Mouse (Mus musculus) hindbrain, embryonic 13.5 days (tissue): ENCODE measurements around the gene a. TPM values are rescaled to one million over a fixed set of nuclear protein-coding genes. Genes with fewer than 3 reads are reported as not detected.

ENCODE experiments used
- ATAC-seq: fragments of 200-750 bp; cut with Nextera tagmentation; 2 replicates; pipeline ENCODE4 v1.8.0; 2017; ENCODE audit warnings: moderate TSS enrichment; ENCODE audit not compliant: low FRiP score
- H3K27ac ChIP-seq: fragments of 300-500 bp; sonication (generic); 2 replicates; pipeline ENCODE4 v1.5.1; 2015; ENCODE audit warnings: inconsistent platforms, mild to moderate bottlenecking, moderate library complexity
- H3K27me3 ChIP-seq: fragments of 300-500 bp; sonication (generic); 2 replicates; pipeline ENCODE4 v1.6.1; 2015; ENCODE audit warnings: mild to moderate bottlenecking, inconsistent platforms
- H3K36me3 ChIP-seq: fragments of 300-500 bp; sonication (generic); 2 replicates; pipeline ENCODE4 v1.6.1; 2015; ENCODE audit warnings: mild to moderate bottlenecking, inconsistent platforms
- H3K4me1 ChIP-seq: fragments of 300-500 bp; sonication (generic); replicated peaks from 2 replicates; pipeline ENCODE4 v1.6.1; 2015; ENCODE audit warnings: inconsistent platforms
- H3K4me2 ChIP-seq: fragments of 300-500 bp; sonication (generic); 2 replicates; pipeline ENCODE4 v1.6.1; 2015; ENCODE audit warnings: inconsistent platforms, mild to moderate bottlenecking, moderate library complexity
- H3K4me3 ChIP-seq: fragments of 300-500 bp; sonication (generic); 2 replicates; pipeline ENCODE4 v1.5.1; 2015; ENCODE audit warnings: mild to moderate bottlenecking, inconsistent platforms
- H3K9ac ChIP-seq: fragments of 300-500 bp; sonication (generic); 2 replicates; pipeline ENCODE4 v1.6.1; 2015; ENCODE audit warnings: mild to moderate bottlenecking, inconsistent platforms
- H3K9me3 ChIP-seq: fragments of 300-500 bp; sonication (generic); 2 replicates; pipeline ENCODE4 v1.6.1; 2016; ENCODE audit warnings: inconsistent platforms
- WGBS: fragments of 180-500 bp; shearing (Covaris S2); methylation state at CpG from one replicate; pipeline ENCODE4 v1.1.7; 2015; 5-methylcytosine and 5-hydroxymethylcytosine counted together
- polyA plus RNA-seq: library from polyadenylated mRNA; unstranded; fragments of >200 nt; fragmentation: Nextera tagmentation; extraction: Ambion mirVana; gene quantifications from 2 replicates; pipeline ENCODE4 v1.2.1, GENCODE M21; 2015

a gene
- polyA plus RNA-seq, 1 experiment from 2014 or later, result 1.4 TPM

DNA sequence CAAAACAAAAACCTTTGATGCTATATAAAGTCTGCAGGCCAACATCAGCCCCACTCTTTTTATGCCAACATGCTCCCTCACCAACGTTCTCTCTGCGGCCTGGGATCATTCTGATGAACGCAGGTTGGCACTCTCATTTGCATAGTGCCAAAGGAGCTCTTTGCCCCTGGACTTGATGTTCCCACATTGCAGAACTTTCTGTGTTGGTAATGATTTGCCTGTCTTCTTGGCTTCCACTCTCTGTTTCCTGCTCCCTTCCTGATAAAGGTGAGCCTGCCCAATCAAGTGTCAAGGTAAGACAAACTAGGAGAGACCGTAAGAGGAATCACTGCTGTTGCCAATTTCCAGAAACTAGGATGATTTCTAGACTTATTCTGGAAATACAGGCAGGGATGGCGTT, 293.3 kb downstream of the a start:
- H3K36me3 ChIP-seq, result no peaks in the 10 kb centered on the region
- H3K9ac ChIP-seq, result no peak overlapping the region
- H3K4me1 ChIP-seq, result no peaks in the 10 kb centered on the region
- WGBS, result 87% methylated on average over 5 of the region's 5 CpGs
- no peak for ATAC-seq
- H3K9me3 ChIP-seq, result no peaks in the 10 kb centered on the region
- H3K27ac ChIP-seq, result no peak overlapping the region
- H3K27me3 ChIP-seq, result 0 out of 2 replicates have a peak, but pooled peaks cover 4% of the 10 kb centered on the region
- no peak overlapping the region for H3K4me2 ChIP-seq
- no peak overlapping the region for H3K4me3 ChIP-seq

DNA sequence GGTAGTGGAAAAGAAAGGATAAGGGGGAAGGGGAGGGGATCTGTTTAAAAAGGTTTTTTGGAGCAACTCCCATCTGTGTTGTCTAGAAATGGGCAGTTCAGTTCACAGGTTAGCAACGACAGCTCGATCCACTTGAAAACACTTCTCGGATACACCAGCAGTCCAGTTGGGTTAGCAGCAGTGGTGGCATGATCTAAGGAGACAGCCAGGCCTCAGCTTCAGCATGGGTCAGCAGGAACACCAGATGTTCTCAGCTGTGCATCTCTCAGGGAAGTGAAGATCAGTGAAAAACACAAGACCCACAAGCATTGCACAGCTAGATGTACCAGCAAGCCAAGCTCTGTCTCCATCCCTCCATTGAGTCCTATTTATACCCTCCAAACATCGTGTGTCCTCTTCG, 295.1 kb downstream of the a start:
- no peak overlapping the region for H3K4me2 ChIP-seq
- H3K4me3 ChIP-seq, result no peak overlapping the region
- no peak overlapping the region for H3K27ac ChIP-seq
- H3K4me1 ChIP-seq, result peaks cover 3% of the 10 kb centered on the region; the same call in 1 of the 2 replicates
- no peak for ATAC-seq
- H3K36me3 ChIP-seq, result no peaks in the 10 kb centered on the region
- H3K27me3 ChIP-seq, result 0 out of 2 replicates have a peak, but pooled peaks cover 4% of the 10 kb centered on the region
- WGBS, result 87% methylated on average over 5 of the region's 5 CpGs
- no peak overlapping the region for H3K9ac ChIP-seq
- no peaks in the 10 kb centered on the region for H3K9me3 ChIP-seq

DNA sequence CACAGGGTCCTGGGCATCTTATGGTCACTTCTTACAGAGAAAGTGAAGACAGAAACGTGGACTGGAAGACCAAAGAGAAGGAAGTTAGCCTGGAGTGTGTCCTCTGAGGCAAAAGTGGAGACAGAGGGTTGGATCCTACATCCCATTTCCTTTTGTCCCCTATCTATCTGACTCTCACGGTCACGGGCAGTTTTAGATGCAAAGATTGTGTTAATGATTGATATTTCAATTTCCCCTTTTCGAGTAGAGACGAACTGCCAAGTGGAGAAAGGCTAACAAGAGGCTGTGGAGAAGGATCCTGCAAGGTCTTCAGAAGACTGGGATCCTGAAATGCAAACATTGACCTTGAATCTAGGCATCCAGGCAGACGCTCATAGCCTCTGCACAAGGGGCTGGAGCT, 297.1 kb downstream of the a start:
- no peak overlapping the region for H3K4me3 ChIP-seq
- 84% methylated on average over 6 of the region's 6 CpGs for WGBS
- ATAC-seq, result no peak
- no peak overlapping the region for H3K4me2 ChIP-seq
- H3K27ac ChIP-seq, result no peak overlapping the region
- peaks cover 3% of the 10 kb centered on the region; the same call in 1 of the 2 replicates for H3K4me1 ChIP-seq
- no peaks in the 10 kb centered on the region for H3K9me3 ChIP-seq
- H3K9ac ChIP-seq, result no peak overlapping the region
- no peaks in the 10 kb centered on the region for H3K36me3 ChIP-seq
- no peaks in the 10 kb centered on the region for H3K27me3 ChIP-seq

DNA sequence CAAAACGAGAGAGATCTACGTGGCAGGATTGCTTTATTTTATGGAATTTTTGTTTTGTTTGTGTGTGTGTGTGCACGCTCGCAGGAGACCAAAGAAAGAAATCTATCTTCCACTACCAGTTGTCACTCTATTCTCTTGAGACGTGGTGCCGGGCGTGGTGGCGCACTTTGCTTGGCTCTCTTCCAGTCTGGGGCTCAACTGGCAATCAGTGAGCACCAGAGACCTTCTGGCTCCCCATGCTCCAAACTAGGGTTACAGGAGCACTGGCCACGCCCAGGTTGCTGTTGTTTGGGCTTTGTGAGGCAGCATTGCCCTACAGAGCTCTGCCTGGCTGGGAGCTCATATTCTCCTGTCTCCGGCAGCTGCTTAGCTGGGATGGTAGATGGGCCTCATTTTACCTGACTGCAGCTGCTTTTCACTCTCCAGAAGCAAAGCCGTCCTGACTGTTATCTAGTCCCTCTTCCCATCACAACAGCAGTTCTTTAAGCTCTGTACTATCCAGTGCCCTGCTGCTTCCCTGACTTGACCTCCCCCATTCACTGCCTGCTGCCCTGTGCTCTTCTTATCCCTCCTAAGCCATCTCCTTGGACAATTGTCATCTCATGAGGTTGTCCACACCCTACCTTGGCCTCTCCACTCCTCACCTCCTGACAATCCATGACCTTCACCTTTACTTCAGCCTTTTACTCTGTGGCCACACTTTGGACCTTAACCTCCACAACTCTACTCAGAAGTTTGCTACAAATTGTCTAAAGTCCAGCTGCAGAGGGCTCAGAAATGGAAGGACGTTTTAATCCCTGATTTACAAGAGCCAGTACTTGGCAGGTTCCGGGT, 299.9 kb downstream of the a start:
- Histone ChIP-seq H3K4me1 (peaks cover 3% of the 10 kb centered on the region; the same call in 1 of the 2 replicates), H3K9ac (no peak overlapping the region), H3K27me3 (no peaks in the 10 kb centered on the region), H3K4me3 (no peak overlapping the region), H3K36me3 (no peaks in the 10 kb centered on the region), H3K9me3 (no peaks in the 10 kb centered on the region), H3K4me2 (no peak overlapping the region), H3K27ac (no peak overlapping the region)
- no peak for ATAC-seq
- 58% methylated on average over 13 of the region's 13 CpGs for WGBS

DNA sequence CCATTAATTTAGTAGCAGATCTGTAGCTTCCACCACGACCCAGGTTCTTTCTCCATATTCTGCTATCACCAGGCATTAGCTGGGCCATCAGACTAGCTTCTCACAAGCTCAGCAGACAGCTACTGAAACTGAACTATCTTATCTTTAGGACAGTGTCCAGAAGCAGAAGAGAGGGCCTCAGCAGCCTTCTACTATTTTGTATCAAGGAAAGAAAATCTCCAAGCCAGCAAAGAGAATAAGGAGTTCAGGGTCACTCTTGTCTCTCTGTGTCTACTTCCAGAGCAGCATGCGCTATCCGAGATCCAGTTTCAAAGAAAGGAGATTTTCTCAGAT, 300.5 kb downstream of the a start:
- no peaks in the 10 kb centered on the region for H3K27me3 ChIP-seq
- H3K36me3 ChIP-seq, result no peaks in the 10 kb centered on the region
- H3K27ac ChIP-seq, result no peak overlapping the region
- H3K9ac ChIP-seq, result no peak overlapping the region
- no peak for ATAC-seq
- no peaks in the 10 kb centered on the region for H3K9me3 ChIP-seq
- peaks cover 3% of the 10 kb centered on the region; the same call in 1 of the 2 replicates for H3K4me1 ChIP-seq
- WGBS, result 88% methylated on average over 3 of the region's 3 CpGs
- no peak overlapping the region for H3K4me3 ChIP-seq
- no peak overlapping the region for H3K4me2 ChIP-seq

DNA sequence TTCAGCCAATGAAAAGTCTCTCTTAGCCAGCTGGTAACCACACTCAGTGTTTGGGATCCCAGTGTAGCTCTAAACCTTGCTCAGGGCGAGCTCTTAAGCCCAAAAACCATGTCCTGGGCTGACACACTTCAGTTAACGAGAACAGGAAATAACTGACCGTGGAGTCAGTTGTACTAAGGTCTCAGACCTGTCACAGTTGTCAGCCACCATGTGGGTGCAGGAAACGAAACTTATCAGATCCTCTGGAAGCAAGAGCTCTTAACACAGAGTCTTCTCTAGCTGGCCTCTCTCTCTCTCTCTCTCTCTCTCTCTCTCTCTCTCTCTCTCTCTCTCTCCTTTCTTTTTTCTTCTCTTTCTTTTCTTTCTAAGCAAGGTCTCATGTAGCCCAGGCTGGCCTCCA, 302.2 kb downstream of the a start:
- no peak overlapping the region for H3K9ac ChIP-seq
- peaks cover 3% of the 10 kb centered on the region; the same call in 1 of the 2 replicates for H3K4me1 ChIP-seq
- no peaks in the 10 kb centered on the region for H3K9me3 ChIP-seq
- H3K4me2 ChIP-seq, result no peak overlapping the region
- H3K27ac ChIP-seq, result no peak overlapping the region
- WGBS, result 73% methylated on average over 4 of the region's 4 CpGs
- no peak for ATAC-seq
- no peak overlapping the region for H3K4me3 ChIP-seq
- H3K36me3 ChIP-seq, result no peaks in the 10 kb centered on the region
- no peaks in the 10 kb centered on the region for H3K27me3 ChIP-seq

DNA sequence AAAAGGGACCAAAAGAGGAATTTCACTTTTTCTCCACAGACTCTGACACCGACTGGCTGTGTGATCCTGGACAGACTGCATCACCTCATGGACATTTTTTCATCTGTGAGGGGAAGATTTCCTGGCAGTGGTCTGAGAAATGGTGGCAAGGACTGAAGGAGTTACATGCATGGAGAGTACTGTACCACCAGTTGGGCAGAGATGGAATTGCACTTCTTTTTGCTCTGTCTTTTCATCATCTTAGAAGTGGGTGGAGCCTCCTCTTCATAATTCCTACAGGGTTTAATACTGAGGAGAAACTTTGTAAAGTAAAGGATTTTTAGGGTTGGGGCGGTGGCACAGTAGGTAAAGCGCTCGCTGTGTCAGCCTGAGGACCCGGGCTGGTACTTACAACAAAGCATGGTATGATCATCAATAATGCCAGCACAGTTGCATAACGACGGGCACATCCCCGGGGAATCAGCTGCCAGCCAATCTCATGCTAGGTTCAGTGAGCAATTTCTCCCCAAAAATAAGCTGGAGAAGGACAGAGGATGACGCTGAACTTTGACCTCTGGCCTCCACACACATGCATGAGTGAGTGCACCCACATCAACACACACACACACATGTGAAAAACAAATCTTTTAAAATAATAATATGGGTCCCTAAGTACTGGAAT, 307.6 kb downstream of the a start:
- Histone ChIP-seq H3K4me2 (no peak overlapping the region), H3K4me1 (no peaks in the 10 kb centered on the region), H3K27me3 (no peaks in the 10 kb centered on the region), H3K9ac (no peak overlapping the region), H3K36me3 (no peaks in the 10 kb centered on the region), H3K9me3 (no peaks in the 10 kb centered on the region), H3K4me3 (no peak overlapping the region), H3K27ac (no peak overlapping the region)
- WGBS, result 71% methylated on average over 9 of the region's 9 CpGs
- no peak for ATAC-seq

DNA sequence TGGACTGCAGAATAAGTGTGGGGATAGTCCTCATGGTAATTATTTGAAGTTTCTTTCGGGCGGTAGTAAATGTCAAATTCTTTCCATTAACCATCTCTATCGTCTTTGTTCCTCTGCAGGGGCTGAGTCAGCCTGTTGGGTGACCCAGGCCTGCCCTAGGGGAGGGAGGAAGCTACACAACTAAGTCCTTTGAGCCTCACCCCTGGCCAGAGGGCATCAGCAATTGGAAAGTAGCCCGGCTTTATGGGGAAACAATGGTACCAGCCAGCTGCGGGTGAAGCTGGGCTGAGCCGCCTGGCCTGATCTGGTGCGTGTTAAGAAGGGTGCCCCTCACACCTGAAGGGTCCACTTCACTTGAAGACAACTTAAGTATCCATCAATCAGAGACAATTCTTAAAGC, 308.2 kb downstream of the a start:
- no peak for ATAC-seq
- H3K4me3 ChIP-seq, result no peak overlapping the region
- H3K27ac ChIP-seq, result no peak overlapping the region
- H3K36me3 ChIP-seq, result no peaks in the 10 kb centered on the region
- H3K9ac ChIP-seq, result no peak overlapping the region
- 63% methylated on average over 7 of the region's 7 CpGs for WGBS
- H3K27me3 ChIP-seq, result no peaks in the 10 kb centered on the region
- no peak overlapping the region for H3K4me2 ChIP-seq
- H3K9me3 ChIP-seq, result no peaks in the 10 kb centered on the region
- no peaks in the 10 kb centered on the region for H3K4me1 ChIP-seq

DNA sequence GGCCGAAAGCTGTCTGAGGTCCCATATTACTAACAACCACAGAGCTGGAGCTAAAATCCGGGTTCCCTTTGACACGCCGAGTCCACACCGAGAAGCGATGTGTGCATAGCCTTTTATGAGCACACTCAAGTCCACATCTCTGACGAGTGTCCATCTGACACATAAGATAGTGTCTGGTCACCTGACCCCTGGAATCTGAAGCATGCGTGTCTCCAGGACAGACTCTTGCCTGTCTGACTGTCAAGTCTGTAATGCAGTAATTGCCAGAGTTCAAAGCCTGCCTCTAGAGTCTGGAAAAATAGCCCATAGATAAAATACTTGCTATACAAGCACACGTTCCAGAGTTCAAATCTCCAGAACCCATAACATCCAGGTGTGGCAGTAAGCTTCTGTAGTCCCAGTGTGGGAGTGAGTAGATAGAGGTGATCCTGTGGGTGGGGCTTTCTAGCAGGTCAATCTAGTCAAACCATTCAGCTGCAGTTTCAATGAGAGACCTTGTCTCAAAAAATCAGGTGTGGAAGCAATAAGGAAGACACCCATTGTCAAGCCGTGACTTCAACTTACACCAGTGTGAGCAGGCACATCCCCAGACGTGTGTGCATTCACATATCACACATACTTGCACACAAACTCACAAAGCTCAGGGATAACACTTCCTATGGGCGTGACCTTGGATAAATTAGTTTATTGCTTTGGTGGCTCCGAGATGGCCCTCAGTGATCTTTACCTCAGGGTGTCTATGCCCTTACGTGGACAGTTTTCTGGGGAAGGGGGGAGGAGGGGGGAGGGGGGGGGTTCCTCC, 309.0 kb downstream of the a start:
- H3K9me3 ChIP-seq, result no peaks in the 10 kb centered on the region
- H3K27ac ChIP-seq, result no peak overlapping the region
- no peaks in the 10 kb centered on the region for H3K36me3 ChIP-seq
- no peak overlapping the region for H3K9ac ChIP-seq
- H3K4me3 ChIP-seq, result no peak overlapping the region
- no peak for ATAC-seq
- 86% methylated on average over 14 of the region's 14 CpGs for WGBS
- H3K27me3 ChIP-seq, result no peaks in the 10 kb centered on the region
- no peak overlapping the region for H3K4me2 ChIP-seq
- no peaks in the 10 kb centered on the region for H3K4me1 ChIP-seq

Other genes starting within 250 kb of the a start
- gene 1700003F12Rik, start 244.3 kb upstream of the a start, polyA plus RNA-seq, result 1.5 and 1.7 TPM in 2 replicates
- gene Actl10, start 239.6 kb upstream of the a start, polyA plus RNA-seq, result 0.43 and 0.55 TPM in 2 replicates
- gene Necab3, start 232.5 kb upstream of the a start, polyA plus RNA-seq, result 14.8 and 15.6 TPM in 2 replicates
- gene E2f1, start 221.5 kb upstream of the a start, polyA plus RNA-seq, result 8.9 and 9.1 TPM in 2 replicates
- gene Pxmp4, start 187.7 kb upstream of the a start, polyA plus RNA-seq, result 14.2 and 16.8 TPM in 2 replicates
- 1.9 and 2.3 TPM in 2 replicates for gene Zfp341, start 178.1 kb upstream of the a start, polyA plus RNA-seq
- gene 4930519P11Rik, start 178.0 kb upstream of the a start, polyA plus RNA-seq, result 0.51 TPM in 1 of 2 replicates, not detected in the other
- 29.0 and 30.4 TPM in 2 replicates for gene Chmp4b, start 139.7 kb upstream of the a start, polyA plus RNA-seq
- not detected in 2 replicates for gene Gm14214, start 21.4 kb upstream of the a start, polyA plus RNA-seq
- 25.3 and 27.5 TPM in 2 replicates for gene Raly, start 306 bp upstream of the a start, polyA plus RNA-seq
- 83.9 and 87.3 TPM in 2 replicates for gene Eif2s2, start 101.5 kb downstream of the a start, polyA plus RNA-seq
- 0.16 and 0.44 TPM in 2 replicates for gene Gm14226, start 226.9 kb downstream of the a start, polyA plus RNA-seq